Mouse (Mus musculus): ENCODE measurements around the gene Brinp1. TPM values are rescaled to one million over a fixed set of nuclear protein-coding genes. Genes with fewer than 3 reads are reported as not detected.

Gene Brinp1
- 17.5 and 23.1 TPM in 2 replicates for polyA plus RNA-seq (2012; rRNA removed)

DNA sequence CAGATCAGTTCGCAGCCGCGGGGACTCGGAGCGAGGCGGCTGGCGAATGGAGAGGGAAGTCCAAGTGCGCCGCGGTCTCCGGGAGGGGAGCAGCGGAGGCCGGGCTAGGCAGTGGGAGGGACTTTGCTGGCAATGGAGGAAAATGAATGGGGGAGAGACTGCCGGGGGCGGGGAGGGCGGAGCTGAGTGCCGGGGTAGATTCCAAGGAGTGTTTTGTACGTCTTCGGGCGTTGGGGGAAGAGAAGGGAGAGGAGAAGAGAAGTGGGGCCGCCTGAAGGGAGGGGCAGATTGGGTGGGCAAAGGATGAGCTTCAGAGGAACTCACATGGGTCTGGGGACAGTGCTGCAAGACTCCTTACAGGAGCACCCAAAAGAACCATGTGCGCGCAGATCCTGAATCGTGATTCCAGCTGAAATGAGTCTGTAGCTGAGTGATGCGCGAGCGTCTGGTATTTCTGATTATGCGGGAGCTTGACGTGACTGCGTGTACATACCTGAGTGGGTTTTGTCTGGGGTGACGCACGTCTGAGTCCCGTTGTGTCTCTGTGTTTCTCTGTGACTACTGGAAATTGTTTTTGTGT is at the start of gene Brinp1:
Gene Brinp1 (minus strand): TSS at position 76 of the 580 bp plus-strand sequence.

Measured in central nervous system, embryonic 14 days (tissue).